Mouse (Mus musculus) midbrain, embryonic 16.5 days (tissue): ENCODE results near the gene Spint4. TPM values are rescaled to one million over a fixed set of nuclear protein-coding genes. Genes with fewer than 3 reads are reported as not detected.
"Not testable (repeated sequence)": the region's sequence is repeated elsewhere in the genome, so short reads cannot be mapped to it uniquely, and the experiment has no call there.

Experiments
- ATAC-seq: fragments of 200-750 bp; cut with Nextera tagmentation; 2 replicates; pipeline ENCODE4 v1.8.0; 2017; ENCODE audit warnings: moderate TSS enrichment
- H3K27ac ChIP-seq: fragments of 300-500 bp; sonication (generic); 2 replicates; pipeline ENCODE4 v1.5.1; 2014; ENCODE audit warnings: mild to moderate bottlenecking, low read length, mixed read lengths
- H3K27me3 ChIP-seq: fragments of 300-500 bp; sonication (generic); 2 replicates; pipeline ENCODE4 v1.6.1; 2014; ENCODE audit warnings: low read depth, low read length, mixed read lengths; ENCODE audit not compliant: control insufficient read depth, insufficient read depth
- H3K36me3 ChIP-seq: fragments of 300-500 bp; sonication (generic); 2 replicates; pipeline ENCODE4 v1.6.1; 2014; ENCODE audit warnings: mild to moderate bottlenecking, low read length, moderate library complexity, mixed read lengths; ENCODE audit not compliant: control insufficient read depth, insufficient read depth
- H3K4me1 ChIP-seq: fragments of 300-500 bp; sonication (generic); 2 replicates; pipeline ENCODE4 v1.6.1; 2014; ENCODE audit warnings: mild to moderate bottlenecking, low read length, mixed read lengths; ENCODE audit not compliant: control insufficient read depth, insufficient read depth
- H3K4me2 ChIP-seq: fragments of 300-500 bp; sonication (generic); 2 replicates; pipeline ENCODE4 v1.6.1; 2014; ENCODE audit warnings: mild to moderate bottlenecking, low read length, mixed read lengths
- H3K4me3 ChIP-seq: fragments of 300-500 bp; sonication (generic); 2 replicates; pipeline ENCODE4 v1.5.1; 2014; ENCODE audit warnings: low read depth, mild to moderate bottlenecking, low read length, moderate library complexity, mixed read lengths
- H3K9ac ChIP-seq: fragments of 300-500 bp; sonication (generic); 2 replicates; pipeline ENCODE4 v1.6.1; 2014; ENCODE audit warnings: low read depth, low read length, mixed read lengths
- H3K9me3 ChIP-seq: fragments of 300-500 bp; sonication (generic); replicated peaks from 2 replicates; pipeline ENCODE4 v1.6.1; 2014; ENCODE audit warnings: mild to moderate bottlenecking, low read length, mixed read lengths; ENCODE audit not compliant: control insufficient read depth, poor library complexity, severe bottlenecking
- WGBS: fragments of 180-500 bp; shearing (Covaris S2); extraction: QIAGEN DNeasy Blood & Tissue Kit; methylation state at CpG from one replicate; pipeline ENCODE4 v1.1.7; 2014; 5-methylcytosine and 5-hydroxymethylcytosine counted together
- polyA plus RNA-seq: library from polyadenylated mRNA; unstranded; fragments of >200 nt; fragmentation: Nextera tagmentation; extraction: Ambion mirVana; gene quantifications from 2 replicates; pipeline ENCODE4 v1.2.1, GENCODE M21; 2015

Gene Spint4
- polyA plus RNA-seq, 1 experiment from 2014 or later = not detected

DNA sequence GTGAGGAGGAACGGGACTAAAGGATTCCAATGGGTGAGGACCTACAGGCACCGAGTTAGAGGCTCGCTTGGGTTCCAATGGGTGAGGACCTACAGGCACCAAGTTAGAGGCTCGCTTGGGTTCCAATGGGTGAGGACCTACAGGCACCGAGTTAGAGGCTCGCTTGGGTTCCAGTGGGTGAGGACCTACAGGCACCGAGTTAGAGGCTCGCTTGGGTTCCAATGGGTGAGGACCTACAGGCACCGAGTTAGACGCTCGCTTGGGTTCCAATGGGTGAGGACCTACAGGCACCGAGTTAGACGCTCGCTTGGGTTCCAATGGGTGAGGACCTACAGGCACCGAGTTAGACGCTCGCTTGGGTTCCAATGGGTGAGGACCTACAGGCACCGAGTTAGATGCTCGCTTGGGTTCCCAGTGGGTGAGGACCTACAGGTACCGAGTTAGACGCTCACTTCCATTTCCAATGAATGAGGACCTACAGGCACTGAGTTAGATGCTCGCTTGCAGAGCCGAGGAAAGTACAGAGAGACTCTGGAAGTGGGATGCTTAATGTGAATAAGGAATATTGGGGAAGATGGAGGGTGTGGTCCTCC is 18.0 kb downstream of the Spint4 start:
- WGBS = 91% methylated on average over 20 of the region's 23 CpGs
- not testable (repeated sequence) for ATAC-seq, H3K4me2 ChIP-seq, H3K36me3 ChIP-seq, H3K9ac ChIP-seq, H3K27ac ChIP-seq, H3K4me3 ChIP-seq, H3K27me3 ChIP-seq, H3K4me1 ChIP-seq, H3K9me3 ChIP-seq

DNA sequence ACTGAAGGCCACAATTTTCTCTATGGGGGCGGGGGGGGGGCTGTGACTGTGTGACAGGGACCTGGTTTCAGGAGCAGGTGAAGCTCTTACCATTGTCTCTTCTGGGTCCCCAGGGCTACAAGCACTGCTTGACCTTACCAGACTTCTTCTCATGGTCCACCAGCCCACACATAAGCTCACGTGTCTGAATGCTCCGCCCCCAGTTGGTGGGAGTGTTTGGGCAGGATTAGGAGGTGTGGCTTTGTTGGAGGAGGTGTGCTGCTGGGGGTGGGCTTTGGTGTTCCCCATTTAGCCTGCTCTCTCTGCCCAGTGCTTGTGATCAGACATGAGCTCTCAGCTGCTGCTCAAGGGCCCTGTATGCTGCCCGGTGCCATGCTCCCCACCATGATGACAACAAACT is 25.0 kb downstream of the Spint4 start:
- no peak overlapping the region for H3K4me2 ChIP-seq
- H3K27me3 ChIP-seq = no peaks in the 10 kb centered on the region
- H3K9me3 ChIP-seq = no peaks in the 10 kb centered on the region
- no peak overlapping the region for H3K4me3 ChIP-seq
- H3K36me3 ChIP-seq = no peaks in the 10 kb centered on the region
- no peak overlapping the region for H3K9ac ChIP-seq
- ATAC-seq = no peak
- WGBS = 50% methylated on average over 4 of the region's 4 CpGs
- no peaks in the 10 kb centered on the region for H3K4me1 ChIP-seq
- H3K27ac ChIP-seq = no peak overlapping the region

- Histone ChIP-seq H3K4me3 (no peak overlapping the region), H3K27ac (no peak overlapping the region), H3K9ac (no peak overlapping the region), H3K27me3 (no peaks in the 10 kb centered on the region), H3K36me3 (no peaks in the 10 kb centered on the region), H3K4me2 (no peak overlapping the region), H3K9me3 (no peaks in the 10 kb centered on the region), H3K4me1 (no peaks in the 10 kb centered on the region)
- no peak for ATAC-seq
- WGBS = 23% methylated on average over 6 of the region's 6 CpGs
Measured at GRCm38 (mm10) chr2:164725895-164726619, 27.8 kb downstream of the Spint4 start.

DNA sequence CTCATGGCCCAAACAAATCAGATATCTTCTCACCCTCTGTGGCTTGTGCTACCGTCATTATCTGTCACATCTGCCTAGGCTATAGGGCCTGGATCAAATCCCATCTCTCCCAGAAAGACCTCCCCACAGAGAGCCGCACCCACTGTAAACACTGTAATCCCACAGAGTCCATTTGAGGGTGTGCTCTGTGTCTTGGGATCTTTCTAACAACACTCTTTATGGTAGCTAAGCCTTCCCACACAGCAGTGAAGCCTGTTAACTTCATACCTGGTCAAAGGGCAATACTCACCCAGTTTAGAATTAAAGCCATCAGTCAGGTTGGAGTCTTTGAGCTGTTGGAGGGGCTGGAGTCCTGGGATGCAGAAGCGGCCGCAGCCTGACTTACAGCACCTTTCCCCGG is 33.4 kb downstream of the Spint4 start:
- no peak overlapping the region for H3K9ac ChIP-seq
- no peak for ATAC-seq

DNA sequence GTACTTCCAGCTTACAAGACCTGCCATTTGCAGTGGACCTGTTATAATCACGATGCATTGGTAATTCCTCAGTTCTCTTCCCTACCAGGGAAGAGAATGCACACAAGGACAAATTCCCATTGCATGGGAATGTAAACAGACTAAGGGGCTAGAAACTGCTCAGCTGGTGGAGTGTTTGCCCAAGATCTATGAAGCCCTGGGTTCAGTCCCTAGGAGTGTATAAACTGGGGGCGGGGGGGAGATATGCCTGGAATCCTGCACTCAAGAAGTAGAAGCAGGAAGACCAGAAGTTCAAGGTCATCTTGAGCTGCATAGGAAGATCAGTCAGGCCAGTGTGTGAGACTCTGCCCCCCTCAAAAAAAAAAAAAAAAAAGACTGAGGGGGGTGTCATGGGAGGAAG is 35.0 kb downstream of the Spint4 start:
- no peak for ATAC-seq
- H3K4me1 ChIP-seq = no peaks in the 10 kb centered on the region
- no peak overlapping the region for H3K9ac ChIP-seq
- H3K4me2 ChIP-seq = no peak overlapping the region
- H3K27ac ChIP-seq = no peak overlapping the region
- no peak overlapping the region for H3K4me3 ChIP-seq
- H3K9me3 ChIP-seq = no peaks in the 10 kb centered on the region
- 74% methylated on average over 2 of the region's 2 CpGs for WGBS
- H3K27me3 ChIP-seq = no peaks in the 10 kb centered on the region
- H3K36me3 ChIP-seq = no peaks in the 10 kb centered on the region

More for the DNA sequence above, 33.4 kb downstream of the Spint4 start:
- Histone ChIP-seq H3K9me3 (no peaks in the 10 kb centered on the region), H3K36me3 (no peaks in the 10 kb centered on the region), H3K4me1 (no peaks in the 10 kb centered on the region), H3K27ac (no peak overlapping the region), H3K27me3 (no peaks in the 10 kb centered on the region), H3K4me2 (no peak overlapping the region), H3K4me3 (no peak overlapping the region)
- 74% methylated on average over 5 of the region's 5 CpGs for WGBS

GRCm38 (mm10) chr2:164734839-164735238 is 36.5 kb downstream of the Spint4 start:
- 90% methylated on average over 5 of the region's 5 CpGs for WGBS
- no peak for ATAC-seq

DNA sequence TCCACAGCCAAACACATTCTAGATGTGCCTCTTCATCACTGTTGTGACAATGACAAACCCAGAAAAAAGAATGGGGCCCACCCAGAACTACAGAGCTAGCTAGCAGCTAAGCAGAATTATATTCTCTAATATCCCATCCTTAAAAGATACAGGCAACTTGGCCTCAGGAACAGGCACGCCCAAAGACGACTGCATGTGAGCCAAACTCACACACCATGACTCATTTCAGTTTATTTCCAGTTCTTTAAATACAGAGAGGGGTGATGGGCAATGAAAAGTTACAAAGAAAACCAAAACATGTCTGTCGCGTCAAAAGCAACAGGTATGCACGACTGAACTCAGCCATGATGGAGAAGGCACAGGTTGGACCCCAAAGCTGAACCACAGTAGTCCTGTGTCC is 37.1 kb downstream of the Spint4 start:
- Histone ChIP-seq H3K27ac (no peak overlapping the region), H3K36me3 (no peaks in the 10 kb centered on the region), H3K9me3 (no peaks in the 10 kb centered on the region), H3K4me1 (no peaks in the 10 kb centered on the region), H3K4me2 (no peak overlapping the region), H3K9ac (no peak overlapping the region), H3K27me3 (no peaks in the 10 kb centered on the region), H3K4me3 (no peak overlapping the region)
- WGBS = 90% methylated on average over 5 of the region's 5 CpGs
- no peak for ATAC-seq

More at GRCm38 (mm10) chr2:164734839-164735238, 36.5 kb downstream of the Spint4 start:
- Histone ChIP-seq H3K27ac (no peak overlapping the region), H3K36me3 (no peaks in the 10 kb centered on the region), H3K9ac (no peak overlapping the region), H3K4me1 (no peaks in the 10 kb centered on the region), H3K4me3 (no peak overlapping the region), H3K4me2 (no peak overlapping the region), H3K9me3 (no peaks in the 10 kb centered on the region), H3K27me3 (no peaks in the 10 kb centered on the region)

GRCm38 (mm10) chr2:164737377-164738090 is 39.2 kb downstream of the Spint4 start:
- H3K9me3 ChIP-seq = no peaks in the 10 kb centered on the region
- no peaks in the 10 kb centered on the region for H3K4me1 ChIP-seq
- H3K4me3 ChIP-seq = no peak overlapping the region
- no peaks in the 10 kb centered on the region for H3K27me3 ChIP-seq
- ATAC-seq = no peak
- no peak overlapping the region for H3K9ac ChIP-seq
- H3K4me2 ChIP-seq = no peak overlapping the region
- 67% methylated on average over 3 of the region's 3 CpGs for WGBS
- no peak overlapping the region for H3K27ac ChIP-seq
- no peaks in the 10 kb centered on the region for H3K36me3 ChIP-seq

DNA sequence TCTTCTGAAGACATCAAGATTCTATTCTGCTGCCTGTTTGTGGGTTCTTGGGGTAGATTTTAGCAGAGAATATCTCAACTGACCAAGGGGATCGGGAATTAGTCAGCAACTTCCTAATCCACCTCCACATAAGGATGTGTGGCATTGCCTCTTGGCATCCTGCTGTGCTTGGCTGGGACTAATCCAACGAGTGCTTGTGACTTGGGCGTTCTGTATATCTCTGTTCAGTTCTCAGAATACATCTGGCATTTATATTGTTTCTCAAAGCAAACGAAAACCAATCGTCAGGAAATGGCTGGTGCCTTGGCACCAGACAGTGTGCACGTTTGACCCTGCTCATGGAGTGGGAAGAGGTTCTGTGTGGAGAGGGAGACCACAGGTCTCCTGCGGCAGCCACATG is 41.6 kb downstream of the Spint4 start:
- ATAC-seq = no peak
- H3K4me1 ChIP-seq = peaks cover 1% of the 10 kb centered on the region
- no peaks in the 10 kb centered on the region for H3K36me3 ChIP-seq
- H3K9me3 ChIP-seq = no peaks in the 10 kb centered on the region
- H3K27me3 ChIP-seq = no peaks in the 10 kb centered on the region
- H3K9ac ChIP-seq = no peak overlapping the region
- no peak overlapping the region for H3K27ac ChIP-seq
- 50% methylated on average over 7 of the region's 7 CpGs for WGBS
- no peak overlapping the region for H3K4me2 ChIP-seq
- H3K4me3 ChIP-seq = no peak overlapping the region
